Mouse (Mus musculus): ENCODE results near the gene Tmem223. TPM values are rescaled to one million over a fixed set of nuclear protein-coding genes. Genes with fewer than 3 reads are reported as not detected.

Tmem223 gene
- total and polyA plus RNA-seq, 3 experiments = 7.5 to 23.2 TPM; not detected in 1

GRCm38 (mm10) chr19:8756635-8757387, 14.0 kb upstream of the Tmem223 start, which contains the start of gene Nxf1 (continued):
- TF ChIP-seq JUND (IDR thresholded peaks at IDR 0.05; ENCODE audit: low read depth, low read length) (no peak), KAT2A (conservative IDR thresholded peaks at IDR 0.05; ENCODE audit: low read depth, low read length) (no peak; the same call in 1 of the 2 replicates), NELFE (IDR thresholded peaks at IDR 0.05; ENCODE audit: low read depth, low read length) (peak; percentile 99), MXI1 (IDR thresholded peaks at IDR 0.05; ENCODE audit: low read depth, low read length) (peak; percentile 71; the same call in 1 of the 2 replicates)

DNA sequence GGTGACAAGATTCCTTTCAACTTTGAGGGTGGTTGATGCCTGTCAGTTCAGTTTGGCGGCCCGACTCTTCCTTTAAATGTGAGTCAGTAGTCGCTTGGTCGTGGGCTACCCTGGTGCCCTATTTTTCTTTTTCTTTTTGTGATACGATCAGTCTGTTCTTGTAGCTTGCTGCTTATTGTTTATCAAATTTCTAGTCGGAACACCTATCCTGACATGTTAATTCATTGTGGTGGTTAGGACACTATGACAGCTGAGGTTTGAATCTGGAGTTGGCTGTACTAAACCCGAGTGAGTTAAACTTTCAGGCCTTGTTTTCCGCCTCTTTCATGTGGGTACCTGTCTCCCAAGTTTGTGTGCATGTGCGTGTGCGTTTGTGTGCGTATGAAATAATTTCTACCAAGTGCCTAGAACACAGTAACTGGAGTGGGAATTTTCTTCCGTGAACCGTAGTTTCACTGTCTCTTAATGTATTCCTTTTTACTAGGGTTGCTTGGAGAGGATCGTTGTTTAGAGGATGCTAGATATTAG, 13.3 kb upstream of the Tmem223 start:
- DNase-seq (ENCODE audit: low read depth, low spot score) = peak; percentile 68
- Histone ChIP-seq H3K36me3 (ENCODE audit: control insufficient read depth in 1 of 2, insufficient read depth in 2 of 2, low read length in 2 of 2) (peaks cover 7 to 26% of the 10 kb centered on the region in 2 experiments), H3K27ac (ENCODE audit: control insufficient read depth, low read depth, low read length) (peak overlapping the region; percentile 78), H3K27me3 (ENCODE audit: control insufficient read depth in 1 of 2, insufficient read depth in 2 of 2, low read length in 2 of 2) (no peaks in the 10 kb centered on the region), H3K4me1 (ENCODE audit: control insufficient read depth in 1 of 2, insufficient read depth in 2 of 2, low read length in 2 of 2) (peaks cover 7 to 22% of the 10 kb centered on the region in 2 experiments; a peak in 3 of 4 replicates), H3K9ac (ENCODE audit: control insufficient read depth, low read depth, low read length, poor library complexity, severe bottlenecking) (peak overlapping the region; percentile 91), H3K79me2 (ENCODE audit: control insufficient read depth, insufficient read depth, low read length, poor library complexity) (peaks cover 63% of the 10 kb centered on the region), H3K9me3 (replicated peaks; ENCODE audit: insufficient read depth, low read length) (no peaks in the 10 kb centered on the region), H3K4me3 (ENCODE audit: control insufficient read depth in 1 of 2, insufficient read depth in 1 of 2, low read depth in 2 of 2, low read length in 2 of 2) (peak overlapping the region; percentile 72 to 87)
- TF ChIP-seq MXI1 (IDR thresholded peaks at IDR 0.05; ENCODE audit: low read depth, low read length) = peak; percentile 70
- no peak for TF ChIP-seq ELF1 (IDR thresholded peaks at IDR 0.05; ENCODE audit: low read depth, low read length)
- TF ChIP-seq SMC3 (IDR thresholded peaks at IDR 0.05; ENCODE audit: low read depth, low read length) = no peak
- TF ChIP-seq TBP (IDR thresholded peaks at IDR 0.05; ENCODE audit: low read depth, low read length) = no peak
- peak; percentile 48; the same call in 1 of the 2 replicates for TF ChIP-seq SIN3A (IDR thresholded peaks at IDR 0.05; ENCODE audit: low read length)
- no peak for TF ChIP-seq TAL1 (IDR thresholded peaks at IDR 0.05; ENCODE audit: low read length)
- TF ChIP-seq NRF1 (IDR thresholded peaks at IDR 0.05; ENCODE audit: insufficient read depth, low read depth, low read length, poor library complexity, severe bottlenecking) = no peak
- no peak for TF ChIP-seq E2F4 (IDR thresholded peaks at IDR 0.05; ENCODE audit: borderline replicate concordance, low read depth, low read length)
- TF ChIP-seq CHD1 (IDR thresholded peaks at IDR 0.05; ENCODE audit: low read depth, low read length) = peak; percentile 86; the same call in 1 of the 2 replicates
- no peak for TF ChIP-seq ZKSCAN1 (IDR thresholded peaks at IDR 0.05; ENCODE audit: low read depth, low read length)
- TF ChIP-seq MEF2A (IDR thresholded peaks at IDR 0.05; ENCODE audit: extremely low read depth, insufficient replicate concordance, low read depth, low read length, poor library complexity, severe bottlenecking) = no peak
- TF ChIP-seq KAT2A (conservative IDR thresholded peaks at IDR 0.05; ENCODE audit: low read depth, low read length) = no peak
- no peak for TF ChIP-seq MYC (IDR thresholded peaks at IDR 0.05; ENCODE audit: low read depth, low read length)
- TF ChIP-seq MYB (IDR thresholded peaks at IDR 0.05; ENCODE audit: low read depth, low read length) = no peak
- 0 out of 2 replicates have a peak, but pooled peaks have one; percentile 16 for TF ChIP-seq MAX (IDR thresholded peaks at IDR 0.05; ENCODE audit: low read length)
- no peak for TF ChIP-seq USF2 (IDR thresholded peaks at IDR 0.05; ENCODE audit: borderline replicate concordance in 1 of 2, insufficient read depth in 1 of 2, low read depth in 1 of 2, low read length in 2 of 2)
- no peak for TF ChIP-seq RAD21 (IDR thresholded peaks at IDR 0.05; ENCODE audit: low read depth, low read length)
- TF ChIP-seq HCFC1 (IDR thresholded peaks at IDR 0.05; ENCODE audit: low read depth, low read length) = no peak
- TF ChIP-seq USF1 (IDR thresholded peaks at IDR 0.05; ENCODE audit: low read depth, low read length) = no peak

Data from MEL (cell line).